Mouse (Mus musculus): ENCODE data around the gene Trmt11.
"Not testable (repeated sequence)": the region's sequence is repeated elsewhere in the genome, so short reads cannot be mapped to it uniquely, and the experiment has no call there.

The Trmt11 gene

GRCm38 (mm10) chr10:30564651-30565050 is 35.9 kb downstream of the Trmt11 start:
- no peak for DNase-seq (ENCODE audit: extremely low read depth, low read depth)

DNA sequence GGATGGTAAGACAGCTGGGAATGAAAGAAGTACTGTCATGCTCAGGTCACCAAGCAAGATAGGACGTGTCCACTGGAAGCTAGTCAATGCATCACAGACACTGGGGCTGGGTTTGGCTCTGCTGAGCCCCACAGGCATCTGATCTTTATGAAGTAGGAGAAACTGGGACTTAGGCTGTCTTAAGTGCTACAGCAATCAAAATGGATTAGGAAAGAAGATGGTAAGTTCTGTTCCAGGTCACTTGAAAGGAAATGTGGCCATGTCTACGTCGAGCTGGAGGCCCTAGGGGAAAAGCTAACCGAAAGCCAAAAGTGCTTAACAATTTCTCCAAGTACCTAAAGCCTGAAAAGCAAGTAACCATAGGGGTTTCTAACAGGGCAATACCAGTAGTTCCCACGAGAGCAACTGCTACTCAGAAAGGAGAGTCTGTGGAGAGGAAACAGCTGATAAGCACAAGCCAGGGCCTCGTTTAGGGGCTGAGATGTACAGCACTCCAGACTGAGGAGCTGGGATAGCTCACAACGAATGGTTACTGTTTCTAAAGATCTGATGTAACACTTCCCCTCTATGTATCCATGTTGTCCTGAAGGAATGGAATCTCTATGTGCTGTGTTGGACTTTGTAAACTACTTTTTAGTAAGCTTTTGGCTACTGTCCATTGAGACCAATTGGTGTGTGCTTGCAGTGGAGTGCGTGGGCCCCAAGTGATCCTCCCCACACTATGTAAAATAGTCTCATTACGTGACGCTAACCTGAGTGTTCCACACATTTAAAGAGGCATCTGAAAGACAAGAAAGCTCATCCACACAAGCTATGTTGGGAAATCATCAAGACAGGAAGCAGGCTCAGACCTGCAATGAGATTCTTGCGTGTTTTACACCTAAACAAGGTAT is 44.6 kb downstream of the Trmt11 start:
- DNase-seq (ENCODE audit: extremely low read depth, low read depth): peak; percentile 12

DNA sequence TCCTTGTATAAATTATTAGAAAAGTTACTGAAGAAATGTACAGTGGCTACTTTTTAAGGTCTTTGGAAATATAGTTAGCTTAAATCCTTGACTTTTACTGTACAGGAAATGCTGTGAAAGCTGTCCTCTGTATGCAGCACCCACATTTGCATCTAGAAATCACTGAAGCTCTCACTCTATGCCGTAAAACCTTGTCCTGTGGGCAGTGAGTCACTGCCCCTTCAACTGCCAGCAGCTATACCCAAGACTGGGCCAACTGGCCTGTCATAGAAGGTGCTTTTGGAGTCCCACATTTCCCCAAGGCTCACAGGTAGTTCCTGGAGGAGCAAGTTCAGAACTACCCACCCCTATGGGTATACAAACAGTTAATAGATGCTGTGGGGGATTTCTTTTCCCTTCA is 48.2 kb downstream of the Trmt11 start:
- DNase-seq (ENCODE audit: extremely low read depth, low read depth): no peak

- no peak for DNase-seq (ENCODE audit: extremely low read depth, low read depth)
Measured at GRCm38 (mm10) chr10:30549974-30550373, 50.6 kb downstream of the Trmt11 start.

- no peak for DNase-seq (ENCODE audit: extremely low read depth, low read depth)
Measured at GRCm38 (mm10) chr10:30538538-30538815, 62.1 kb downstream of the Trmt11 start.

DNA sequence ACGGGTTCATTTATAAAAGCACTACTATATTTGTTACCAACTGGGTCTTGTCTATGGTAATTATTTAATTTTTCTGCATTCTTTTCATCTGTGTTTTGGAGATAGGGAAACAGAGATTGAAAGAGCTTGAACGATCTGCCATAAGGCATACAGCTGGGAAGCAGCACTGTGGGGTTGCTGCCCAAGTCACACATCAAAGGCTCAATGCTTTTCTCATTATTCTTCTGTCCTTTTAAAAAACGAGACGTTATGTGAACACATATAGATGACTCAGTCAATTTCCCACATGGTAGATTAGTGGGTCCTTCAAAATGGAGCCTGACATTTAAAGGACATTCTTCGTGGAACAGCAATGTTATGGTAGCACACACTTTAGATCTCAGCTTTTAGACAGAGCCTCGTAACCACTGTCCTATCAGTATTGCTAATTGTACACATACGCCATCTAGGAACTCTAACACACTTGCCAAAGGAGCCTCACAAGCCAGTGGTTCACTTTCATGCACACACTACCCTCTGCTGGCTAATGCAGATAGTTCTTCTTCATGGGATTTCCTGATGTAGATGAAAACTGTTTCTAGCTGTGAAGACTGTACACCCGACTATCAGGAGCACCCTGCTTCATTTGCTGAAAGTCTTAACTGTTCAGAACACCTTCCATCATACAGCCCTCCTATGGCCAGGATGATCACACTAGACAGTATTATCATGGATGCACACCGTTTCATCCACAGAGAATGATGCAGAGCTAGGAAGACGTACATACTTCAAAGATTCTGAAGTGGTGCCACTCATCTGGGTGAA is 62.6 kb downstream of the Trmt11 start:
- DNase-seq (ENCODE audit: extremely low read depth, low read depth): no peak

GRCm38 (mm10) chr10:30535930-30536329 is 64.6 kb downstream of the Trmt11 start:
- DNase-seq (ENCODE audit: extremely low read depth, low read depth): not testable (repeated sequence)

DNA sequence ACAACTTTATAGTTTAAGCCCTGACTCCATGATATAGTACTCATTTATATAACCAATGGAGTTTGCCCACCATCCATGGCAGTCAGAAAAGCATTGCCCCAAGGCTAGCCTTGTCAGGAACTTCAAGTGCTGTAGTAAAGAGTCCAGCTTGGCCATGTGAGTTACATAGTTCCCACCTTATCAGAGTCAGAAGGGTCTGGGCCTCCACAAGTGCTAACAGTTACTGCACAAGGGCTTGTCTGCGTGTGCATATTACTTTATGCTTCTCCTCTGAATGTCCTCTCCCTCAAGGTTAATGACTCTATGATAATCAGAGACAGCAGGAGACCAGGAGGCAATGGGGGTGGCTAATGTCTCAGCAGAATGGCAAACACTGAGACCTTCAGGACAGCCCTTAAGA is 73.4 kb downstream of the Trmt11 start:
- no peak for DNase-seq (ENCODE audit: extremely low read depth, low read depth)

DNA sequence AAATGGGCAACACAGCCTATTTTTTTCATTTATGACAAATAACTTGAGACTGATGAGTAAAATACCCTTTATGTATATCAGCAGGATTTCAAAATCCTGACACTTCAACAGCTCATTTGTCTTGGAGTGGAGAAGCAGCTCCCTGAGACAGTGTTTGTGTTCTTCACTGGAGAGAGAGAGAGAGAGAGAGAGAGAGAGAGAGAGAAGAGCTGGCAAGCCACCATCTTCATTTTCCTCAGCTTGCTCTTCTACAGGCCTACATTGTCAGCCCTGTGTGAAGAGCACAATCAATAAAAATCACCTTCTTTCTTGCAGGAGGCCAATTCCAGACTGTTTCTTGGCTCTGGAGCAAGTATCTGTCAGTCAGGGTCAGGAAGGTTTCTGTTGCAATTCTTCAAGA is 78.8 kb downstream of the Trmt11 start:
- no peak for DNase-seq (ENCODE audit: extremely low read depth, low read depth)

- DNase-seq (ENCODE audit: extremely low read depth, low read depth): no peak
Measured at GRCm38 (mm10) chr10:30519143-30519542, 81.4 kb downstream of the Trmt11 start.

DNA sequence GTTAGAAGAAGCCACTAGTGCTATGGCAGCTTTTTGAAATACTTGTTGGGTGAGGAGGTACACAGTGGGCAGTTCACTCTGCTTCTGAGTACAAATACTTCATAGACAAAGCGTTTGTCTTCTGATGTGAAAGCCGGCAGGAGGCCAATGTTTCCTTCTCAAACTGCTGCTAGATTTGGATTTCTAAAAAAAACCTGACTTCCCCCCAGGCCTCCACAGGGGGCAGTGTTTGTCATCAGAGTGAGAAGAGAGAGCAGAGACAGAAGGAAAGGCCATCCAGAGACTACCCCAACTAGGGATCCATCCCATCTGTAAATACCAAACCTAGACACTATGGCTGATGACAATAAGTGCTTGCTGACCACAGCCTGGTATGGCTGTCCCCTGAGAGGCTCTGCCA is 83.3 kb downstream of the Trmt11 start:
- DNase-seq (ENCODE audit: extremely low read depth, low read depth): no peak

DNA sequence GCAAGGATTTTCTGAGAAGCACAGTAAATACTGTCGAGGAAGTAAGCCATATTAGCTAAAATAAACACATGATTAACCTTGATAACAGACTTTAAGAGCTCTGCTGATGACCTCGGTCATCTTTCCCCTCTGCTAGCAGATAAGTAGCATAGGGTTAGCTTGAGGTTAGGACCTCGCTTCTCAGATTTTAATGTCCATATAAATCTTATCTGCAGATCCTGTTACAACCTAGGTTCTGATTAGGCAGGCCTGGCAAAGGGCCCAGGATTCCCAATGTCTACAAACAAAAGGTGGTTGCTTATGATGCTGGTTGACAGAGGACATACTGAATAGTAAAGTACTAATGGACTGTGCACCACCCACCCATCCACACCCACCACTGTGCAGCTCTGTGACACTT is 83.8 kb downstream of the Trmt11 start:
- no peak for DNase-seq (ENCODE audit: extremely low read depth, low read depth)

DNA sequence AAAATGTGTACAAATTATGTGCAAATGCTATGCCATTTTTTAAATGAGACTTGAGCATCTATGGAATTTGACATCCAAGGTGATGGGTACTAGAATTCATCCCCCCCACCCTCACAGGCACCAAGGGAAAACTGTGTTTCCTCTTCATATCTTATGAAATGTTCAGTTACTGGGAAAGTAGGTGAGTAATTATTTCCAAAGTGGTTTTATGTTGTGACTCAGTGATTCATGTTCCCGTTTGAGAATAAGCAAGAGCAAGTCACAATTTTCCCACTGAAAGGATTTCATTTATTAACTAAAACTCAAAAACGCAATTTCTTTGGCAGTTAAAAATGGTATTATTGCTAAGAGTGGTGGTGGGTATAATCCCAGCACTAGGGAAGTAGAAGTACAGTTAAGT is 95.8 kb downstream of the Trmt11 start:
- no peak for DNase-seq (ENCODE audit: extremely low read depth, low read depth)

DNA sequence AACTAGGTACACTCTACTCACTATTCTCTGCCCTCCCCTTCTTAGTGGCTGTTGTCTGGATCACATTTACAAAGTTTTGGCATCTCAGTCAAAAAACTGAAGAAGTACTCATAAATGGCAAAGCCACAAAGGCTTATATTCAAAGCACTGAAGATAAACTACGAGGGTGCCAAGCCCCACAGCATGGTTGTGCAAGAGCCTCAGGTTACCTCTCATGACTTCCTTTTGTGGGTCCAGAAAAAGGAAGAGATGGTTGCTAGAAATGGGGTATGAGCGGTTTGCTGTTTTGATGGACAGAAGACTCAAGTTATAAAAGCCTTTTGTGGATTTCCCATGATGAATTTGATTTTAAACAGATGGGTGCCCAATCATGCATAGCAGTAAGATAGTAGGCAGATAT is 97.4 kb downstream of the Trmt11 start:
- DNase-seq (ENCODE audit: extremely low read depth, low read depth): no peak

DNA sequence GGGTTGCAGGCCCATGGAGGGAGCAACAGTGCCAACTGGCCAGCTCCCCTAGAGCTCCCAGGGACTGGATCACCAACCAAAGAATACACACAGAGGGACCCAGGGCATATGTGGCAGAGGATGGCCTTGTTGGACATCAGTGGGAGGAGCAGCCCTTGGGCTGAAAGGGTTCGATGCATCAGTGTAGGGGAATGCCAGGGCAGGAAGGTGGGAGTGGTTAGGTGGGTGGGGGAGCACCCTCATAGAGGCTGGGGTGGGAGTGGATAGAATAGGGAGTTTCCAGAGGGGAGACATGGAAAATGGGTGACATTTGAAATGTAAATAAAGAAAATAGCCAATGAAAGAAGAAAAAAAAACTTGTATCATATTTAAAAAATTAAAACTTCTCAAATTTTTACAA is 97.8 kb downstream of the Trmt11 start:
- no peak for DNase-seq (ENCODE audit: extremely low read depth, low read depth)

DNA sequence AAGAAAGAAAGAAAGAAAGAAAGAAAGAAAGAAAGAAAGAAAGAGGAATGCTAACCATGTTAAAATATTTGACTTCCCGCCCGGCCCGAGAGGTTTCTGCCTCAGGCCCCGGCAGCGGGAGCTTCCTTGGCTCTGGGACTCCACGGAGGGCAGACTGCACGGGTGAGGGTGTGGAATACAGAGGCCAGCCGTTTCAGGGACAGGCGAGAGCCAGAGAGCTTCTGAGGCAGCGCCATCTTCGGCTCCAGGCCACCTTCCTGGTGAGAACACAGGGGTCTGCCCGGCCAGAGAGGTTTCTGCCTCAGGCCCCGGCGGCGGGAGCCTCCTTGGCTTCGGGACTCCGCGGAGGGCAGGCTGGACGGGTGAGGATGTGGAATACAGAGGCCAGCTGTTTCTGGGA is 102.3 kb downstream of the Trmt11 start:
- not testable (repeated sequence) for DNase-seq (ENCODE audit: extremely low read depth, low read depth)
